Mouse (Mus musculus): ENCODE data around the gene Nedd9. TPM values are rescaled to one million over a fixed set of nuclear protein-coding genes. Genes with fewer than 3 reads are reported as not detected.

The Nedd9 gene
- 13.7 and 14.7 TPM in 2 replicates for polyA plus RNA-seq (2015; fragmentation: Nextera tagmentation; extraction: Ambion mirVana)

DNA sequence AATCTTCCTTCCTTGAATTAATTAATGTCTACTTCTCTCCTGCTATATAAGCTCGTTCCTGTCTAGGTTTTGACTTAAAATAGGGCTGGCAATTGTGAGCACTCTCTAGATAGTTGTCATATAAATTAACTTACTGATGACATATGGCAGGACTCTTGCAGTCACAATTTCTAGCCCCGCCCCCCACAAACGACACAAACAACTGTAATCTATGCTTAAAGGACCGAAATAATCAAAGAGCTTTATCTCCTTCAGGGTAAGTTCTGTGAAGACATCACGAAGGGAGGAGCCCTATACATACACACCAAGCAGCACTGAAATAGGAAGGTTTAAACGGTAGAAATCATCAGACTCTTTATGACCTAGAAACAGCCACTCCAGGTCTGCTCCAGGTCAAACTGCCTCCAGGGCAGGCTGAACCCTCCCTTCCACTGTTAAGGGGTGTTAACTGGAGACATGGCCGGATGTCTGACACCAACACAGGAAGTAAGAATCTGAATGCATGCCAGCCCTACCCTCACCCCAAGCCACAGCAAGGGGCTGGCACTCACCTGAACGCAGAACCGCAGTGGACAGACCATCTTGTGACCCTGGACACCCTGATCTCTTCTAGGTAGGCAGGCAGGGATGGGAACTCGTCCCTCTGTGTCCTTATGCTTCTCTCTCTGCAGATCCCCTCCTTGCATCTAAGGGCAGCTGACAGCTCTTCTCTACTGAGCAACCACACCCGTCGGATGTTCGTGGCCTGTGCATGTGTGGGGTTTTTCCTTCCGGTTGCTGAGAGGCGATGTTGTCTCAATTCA, at the start of gene Nedd9:
TSS of gene Nedd9 (minus strand) at position 757 of the 803 bp plus-strand sequence.
- no peaks in the 10 kb centered on the region for H3K36me3 ChIP-seq
- WGBS = 76% methylated on average over 15 of the region's 15 CpGs
- H3K9me3 ChIP-seq = no peaks in the 10 kb centered on the region
- no peak within 1 kb of the TSS for H3K4me2 ChIP-seq
- no peak within 1 kb of the TSS for H3K4me3 ChIP-seq
- no peak within 1 kb of the TSS for H3K9ac ChIP-seq
- peaks cover 14% of the 10 kb centered on the region for H3K4me1 ChIP-seq (replicated peaks)
- no peak for ATAC-seq (ENCODE audit: low read depth)
- H3K27ac ChIP-seq (replicated peaks) = no peak within 1 kb of the TSS
- no peaks in the 10 kb centered on the region for H3K27me3 ChIP-seq

GRCm38 (mm10) chr13:41532625-41533024, 45.5 kb upstream of the Nedd9 start:
- Histone ChIP-seq H3K27me3 (no peaks in the 10 kb centered on the region), H3K27ac (replicated peaks) (no peak overlapping the region), H3K9ac (no peak overlapping the region), H3K4me1 (replicated peaks) (no peaks in the 10 kb centered on the region), H3K4me3 (no peak overlapping the region), H3K4me2 (no peak overlapping the region), H3K9me3 (no peaks in the 10 kb centered on the region), H3K36me3 (no peaks in the 10 kb centered on the region)
- ATAC-seq (ENCODE audit: low read depth) = no peak
- WGBS = 78% methylated on average over 5 of the region's 5 CpGs

DNA sequence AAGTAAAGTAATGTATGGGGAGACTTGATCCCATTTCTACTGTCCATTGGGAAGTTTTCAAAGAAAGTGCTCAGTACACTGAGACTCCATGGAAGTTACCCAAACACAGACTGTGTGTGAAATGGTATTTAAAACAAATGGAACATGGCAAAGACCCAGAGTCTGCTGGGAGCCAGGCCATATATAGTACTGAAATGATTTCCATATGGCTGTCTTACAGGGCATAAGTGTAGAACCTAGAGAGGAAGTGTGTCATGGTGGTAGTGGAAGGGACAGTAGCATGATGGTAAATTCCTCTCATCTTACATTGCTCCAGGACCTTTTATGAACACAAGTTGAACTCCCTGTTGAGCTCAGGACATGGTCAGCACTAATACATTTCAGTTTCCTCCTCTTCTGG, 43.2 kb upstream of the Nedd9 start:
- ATAC-seq (ENCODE audit: low read depth) = no peak
- H3K36me3 ChIP-seq = no peaks in the 10 kb centered on the region
- H3K4me1 ChIP-seq (replicated peaks) = no peaks in the 10 kb centered on the region

DNA sequence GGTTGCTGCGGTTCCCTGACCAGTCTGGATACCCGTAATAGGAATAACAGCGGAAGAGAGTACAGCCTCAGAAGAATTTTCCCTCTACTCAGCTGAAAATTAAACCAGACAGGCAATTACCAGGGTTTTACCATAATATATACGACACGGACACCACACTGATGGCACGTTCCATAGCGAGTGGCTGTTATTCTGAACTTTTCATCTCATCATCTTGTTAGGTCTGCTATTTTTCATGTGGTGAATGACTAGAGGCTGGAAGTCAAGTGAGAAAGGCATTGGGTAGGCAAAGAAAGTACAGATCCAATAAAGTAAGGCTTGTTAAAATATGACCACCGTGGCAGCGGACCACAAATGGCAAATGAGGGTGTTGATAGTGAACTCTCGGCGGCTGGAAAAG, 37.0 kb upstream of the Nedd9 start:
- Histone ChIP-seq H3K4me1 (replicated peaks) (no peaks in the 10 kb centered on the region), H3K4me3 (no peak overlapping the region), H3K9me3 (no peaks in the 10 kb centered on the region), H3K36me3 (no peaks in the 10 kb centered on the region), H3K27me3 (no peaks in the 10 kb centered on the region), H3K27ac (replicated peaks) (no peak overlapping the region), H3K4me2 (no peak overlapping the region), H3K9ac (no peak overlapping the region)
- no peak for ATAC-seq (ENCODE audit: low read depth)
- WGBS = 95% methylated on average over 11 of the region's 11 CpGs

More for the DNA sequence above, 43.2 kb upstream of the Nedd9 start:
- Histone ChIP-seq H3K4me2 (no peak overlapping the region), H3K9me3 (no peaks in the 10 kb centered on the region), H3K27me3 (no peaks in the 10 kb centered on the region), H3K4me3 (no peak overlapping the region), H3K27ac (replicated peaks) (no peak overlapping the region), H3K9ac (no peak overlapping the region)

DNA sequence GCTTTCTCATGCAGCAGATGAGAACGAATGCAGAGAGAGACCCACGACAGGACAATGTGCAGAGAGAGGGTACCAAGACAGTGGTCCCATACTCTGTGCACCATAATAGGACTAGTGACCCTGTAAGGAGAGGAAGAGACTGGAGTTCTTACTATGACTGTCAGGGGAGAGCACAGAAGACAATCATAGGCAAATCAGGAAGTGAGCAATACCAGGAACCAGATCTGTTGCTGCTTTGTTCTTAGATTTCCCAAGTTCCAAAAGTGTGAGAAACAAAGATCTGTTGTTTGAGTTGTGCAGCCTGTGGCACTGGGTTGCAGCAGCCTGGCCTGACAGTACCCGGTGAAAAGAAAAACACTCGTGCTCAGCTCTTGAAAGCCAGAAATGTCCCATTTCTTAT, 34.1 kb upstream of the Nedd9 start:
- WGBS = 79% methylated on average over 4 of the region's 4 CpGs

GRCm38 (mm10) chr13:41520549-41521161, 33.5 kb upstream of the Nedd9 start:
- ATAC-seq (ENCODE audit: low read depth) = no peak
- WGBS = 89% methylated on average over 5 of the region's 5 CpGs
- no peak overlapping the region for H3K4me3 ChIP-seq

More for the DNA sequence above, 34.1 kb upstream of the Nedd9 start:
- Histone ChIP-seq H3K4me2 (no peak overlapping the region), H3K4me1 (replicated peaks) (no peaks in the 10 kb centered on the region), H3K27ac (replicated peaks) (no peak overlapping the region), H3K4me3 (no peak overlapping the region), H3K9ac (no peak overlapping the region), H3K27me3 (no peaks in the 10 kb centered on the region), H3K36me3 (no peaks in the 10 kb centered on the region), H3K9me3 (no peaks in the 10 kb centered on the region)
- ATAC-seq (ENCODE audit: low read depth) = no peak

GRCm38 (mm10) chr13:41519792-41520191, 32.6 kb upstream of the Nedd9 start:
- H3K9me3 ChIP-seq = no peaks in the 10 kb centered on the region
- H3K4me3 ChIP-seq = no peak overlapping the region
- no peak overlapping the region for H3K9ac ChIP-seq
- H3K4me1 ChIP-seq (replicated peaks) = peaks cover 3% of the 10 kb centered on the region
- no peak overlapping the region for H3K27ac ChIP-seq (replicated peaks)
- no peaks in the 10 kb centered on the region for H3K27me3 ChIP-seq
- H3K36me3 ChIP-seq = no peaks in the 10 kb centered on the region
- 91% methylated on average over 4 of the region's 4 CpGs for WGBS
- ATAC-seq (ENCODE audit: low read depth) = no peak
- no peak overlapping the region for H3K4me2 ChIP-seq

More at GRCm38 (mm10) chr13:41520549-41521161, 33.5 kb upstream of the Nedd9 start:
- Histone ChIP-seq H3K9me3 (no peaks in the 10 kb centered on the region), H3K36me3 (no peaks in the 10 kb centered on the region), H3K4me2 (no peak overlapping the region), H3K27ac (replicated peaks) (no peak overlapping the region), H3K27me3 (no peaks in the 10 kb centered on the region), H3K4me1 (replicated peaks) (no peaks in the 10 kb centered on the region), H3K9ac (no peak overlapping the region)

DNA sequence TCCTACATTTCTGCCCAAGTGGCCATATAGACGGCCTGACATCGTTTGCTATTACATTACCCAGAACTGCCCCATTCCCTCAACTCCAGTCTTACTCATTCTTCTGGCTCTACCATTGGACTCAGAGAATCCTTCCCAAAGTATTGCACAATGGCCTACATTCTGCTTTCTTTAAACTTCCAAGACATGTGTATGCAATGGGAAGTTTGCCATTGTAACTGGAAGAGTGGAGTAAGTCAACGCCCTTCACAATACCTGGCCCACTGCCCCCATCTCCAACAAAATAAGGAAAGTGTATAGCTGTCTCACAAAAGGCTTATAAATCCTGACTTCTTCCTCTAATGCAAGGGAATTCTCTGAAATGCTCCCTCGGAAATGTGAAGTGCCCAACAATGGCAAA, 30.0 kb upstream of the Nedd9 start:
- peaks cover 6% of the 10 kb centered on the region for H3K4me1 ChIP-seq (replicated peaks)
- H3K27me3 ChIP-seq = no peaks in the 10 kb centered on the region
- no peak overlapping the region for H3K27ac ChIP-seq (replicated peaks)
- ATAC-seq (ENCODE audit: low read depth) = no peak
- WGBS = 87% methylated on average over 4 of the region's 4 CpGs
- H3K9ac ChIP-seq = no peak overlapping the region
- H3K4me2 ChIP-seq = no peak overlapping the region
- no peaks in the 10 kb centered on the region for H3K9me3 ChIP-seq
- H3K36me3 ChIP-seq = no peaks in the 10 kb centered on the region
- H3K4me3 ChIP-seq = no peak overlapping the region

DNA sequence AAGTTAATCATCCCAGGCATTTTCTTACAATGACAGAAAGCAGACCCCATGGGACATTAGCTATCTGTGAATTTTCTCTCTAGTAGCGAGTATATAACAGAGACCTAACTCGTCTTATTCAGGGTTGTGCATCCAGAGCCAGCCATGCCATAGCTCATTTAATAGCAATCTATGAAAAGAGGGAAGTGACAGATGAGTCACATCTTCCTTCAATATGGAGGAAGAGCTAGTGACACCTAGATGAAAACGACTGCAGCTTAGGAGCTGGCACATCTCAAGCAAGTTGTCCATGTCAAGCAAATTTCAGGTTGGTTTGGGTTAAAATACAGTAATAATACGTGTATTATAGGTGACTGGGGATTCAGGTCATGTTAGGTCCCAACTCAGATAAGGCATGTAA, 28.6 kb upstream of the Nedd9 start:
- H3K4me3 ChIP-seq = no peak overlapping the region
- no peak for ATAC-seq (ENCODE audit: low read depth)
- H3K4me2 ChIP-seq = no peak overlapping the region
- H3K9me3 ChIP-seq = no peaks in the 10 kb centered on the region
- 81% methylated on average over 4 of the region's 4 CpGs for WGBS
- H3K27me3 ChIP-seq = no peaks in the 10 kb centered on the region
- H3K27ac ChIP-seq (replicated peaks) = no peak overlapping the region
- H3K4me1 ChIP-seq (replicated peaks) = peaks cover 15% of the 10 kb centered on the region
- H3K36me3 ChIP-seq = no peaks in the 10 kb centered on the region
- H3K9ac ChIP-seq = no peak overlapping the region

DNA sequence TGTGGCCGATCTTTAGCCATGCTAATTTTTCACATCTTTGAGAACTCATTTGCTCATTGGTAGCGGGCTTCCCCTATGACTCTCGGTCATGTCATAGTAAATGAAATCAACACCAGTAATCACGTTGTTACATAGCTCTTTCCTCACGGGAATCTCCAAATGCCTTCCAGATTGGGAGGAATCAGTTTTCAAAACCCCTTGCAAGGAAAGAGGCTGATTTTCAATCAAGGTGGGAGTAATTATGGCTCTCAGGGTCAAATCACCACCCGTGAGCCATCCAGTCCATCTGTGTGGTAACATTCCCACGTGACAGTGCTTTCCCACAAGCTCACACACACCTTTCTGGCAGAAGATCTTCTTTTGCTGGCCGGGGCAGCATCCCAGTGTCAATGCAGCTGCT, 27.8 kb upstream of the Nedd9 start:
- Histone ChIP-seq H3K9ac (no peak overlapping the region), H3K4me2 (no peak overlapping the region), H3K27ac (replicated peaks) (no peak overlapping the region), H3K4me3 (no peak overlapping the region), H3K27me3 (no peaks in the 10 kb centered on the region), H3K36me3 (no peaks in the 10 kb centered on the region), H3K4me1 (replicated peaks) (peaks cover 18% of the 10 kb centered on the region), H3K9me3 (no peaks in the 10 kb centered on the region)
- ATAC-seq (ENCODE audit: low read depth) = no peak
- 70% methylated on average over 8 of the region's 8 CpGs for WGBS

DNA sequence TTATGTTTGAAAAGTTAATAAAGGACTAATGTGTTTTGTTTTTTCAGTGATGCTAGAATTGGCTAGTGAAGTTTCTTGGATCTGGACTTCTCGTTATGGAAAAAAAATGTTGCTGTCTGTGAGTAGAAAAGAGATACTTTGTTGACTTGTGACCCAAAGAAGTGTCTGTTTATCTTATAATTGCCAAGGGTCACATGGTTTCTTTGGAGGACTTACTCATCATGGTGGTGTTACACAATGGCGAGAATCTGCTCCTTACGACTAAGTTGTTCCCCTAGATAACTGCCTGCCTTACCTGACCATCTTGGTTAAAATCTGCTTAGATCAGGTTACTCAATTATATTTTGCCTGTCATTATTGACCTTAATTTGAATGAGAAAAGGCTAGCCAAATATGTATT, 26.3 kb upstream of the Nedd9 start:
- H3K4me3 ChIP-seq = no peak overlapping the region
- no peaks in the 10 kb centered on the region for H3K36me3 ChIP-seq
- H3K9ac ChIP-seq = no peak overlapping the region
- H3K4me1 ChIP-seq (replicated peaks) = peaks cover 18% of the 10 kb centered on the region
- H3K27me3 ChIP-seq = no peaks in the 10 kb centered on the region
- no peak overlapping the region for H3K4me2 ChIP-seq
- no peak overlapping the region for H3K27ac ChIP-seq (replicated peaks)
- ATAC-seq (ENCODE audit: low read depth) = no peak
- 95% methylated on average over 3 of the region's 3 CpGs for WGBS
- H3K9me3 ChIP-seq = no peaks in the 10 kb centered on the region

- H3K4me2 ChIP-seq = no peak overlapping the region
- H3K27me3 ChIP-seq = no peaks in the 10 kb centered on the region
- no peaks in the 10 kb centered on the region for H3K36me3 ChIP-seq
- no peak overlapping the region for H3K27ac ChIP-seq (replicated peaks)
- peaks cover 18% of the 10 kb centered on the region for H3K4me1 ChIP-seq (replicated peaks)
- H3K4me3 ChIP-seq = no peak overlapping the region
- H3K9ac ChIP-seq = no peak overlapping the region
- H3K9me3 ChIP-seq = no peaks in the 10 kb centered on the region
- 66% methylated on average over 4 of the region's 4 CpGs for WGBS
- no peak for ATAC-seq (ENCODE audit: low read depth)
Observed at GRCm38 (mm10) chr13:41512243-41512642, 25.1 kb upstream of the Nedd9 start.
